Mouse (Mus musculus): Measurements from ENCODE around the gene Gstm4. TPM values are rescaled to one million over a fixed set of nuclear protein-coding genes. Genes with fewer than 3 reads are reported as not detected.

The Gstm4 gene
- 10 to 100 TPM; 11.3 to 13.2 TPM for total RNA-seq (2021)
- long read RNA-seq, experiment 1, transcript Gstm4-201 (8 exons, 1,707 nt) = major isoform, 8 of 21 reads
- long read RNA-seq, experiment 1, partial matches to known transcripts = 2 of 21 reads
- long read RNA-seq, experiment 1, other reads (novel, unspliced or antisense) = 10 of 21 reads
- long read RNA-seq, experiment 2, transcript Gstm4-201 (8 exons, 1,707 nt) = major isoform, 6 of 22 reads
- long read RNA-seq, experiment 2, partial matches to known transcripts = 3 of 22 reads
- long read RNA-seq, experiment 2, other reads (novel, unspliced or antisense) = 12 of 22 reads

DNA sequence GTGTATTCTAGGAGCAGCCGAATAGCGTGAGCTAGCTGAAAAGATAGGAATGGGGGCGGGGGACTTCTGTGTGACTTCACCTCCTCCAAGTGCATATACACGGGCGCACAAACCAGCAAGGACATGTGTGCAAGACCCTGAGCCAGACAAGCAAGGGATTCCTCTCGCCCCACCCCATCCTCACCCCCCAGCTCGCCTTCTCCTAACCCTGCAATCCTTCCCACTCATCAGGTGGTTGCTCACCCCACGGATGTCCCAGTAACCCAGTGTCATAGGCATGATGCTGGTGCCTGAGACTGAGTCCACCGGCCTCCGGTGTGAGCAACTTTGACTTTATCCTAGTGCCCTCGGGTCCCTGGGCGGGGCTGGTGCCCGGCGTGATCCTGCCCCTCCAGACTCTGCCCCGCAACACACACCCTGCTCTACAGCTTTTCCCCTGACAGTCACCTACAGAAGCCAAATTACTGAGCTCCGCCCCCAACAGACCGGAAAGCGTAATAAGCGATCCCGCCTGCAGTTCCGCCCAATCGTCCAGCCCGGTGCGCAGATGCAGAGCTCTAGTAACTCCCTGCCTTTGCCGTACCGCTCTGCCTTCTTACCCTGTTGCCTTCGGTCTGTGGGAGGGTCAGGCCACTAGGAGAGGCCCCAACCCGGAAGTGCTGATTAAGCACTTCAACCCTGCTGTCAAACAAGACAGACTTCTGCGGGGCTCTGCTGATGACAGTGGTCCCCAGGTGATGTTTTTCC, at the start of gene Gstm4:
Gene Gstm4 (minus strand): TSS at position 501 of the 747 bp plus-strand sequence.
- peak; percentile 77 to 88 for DNase-seq (ENCODE audit: low spot score in 2 of 2)

DNA sequence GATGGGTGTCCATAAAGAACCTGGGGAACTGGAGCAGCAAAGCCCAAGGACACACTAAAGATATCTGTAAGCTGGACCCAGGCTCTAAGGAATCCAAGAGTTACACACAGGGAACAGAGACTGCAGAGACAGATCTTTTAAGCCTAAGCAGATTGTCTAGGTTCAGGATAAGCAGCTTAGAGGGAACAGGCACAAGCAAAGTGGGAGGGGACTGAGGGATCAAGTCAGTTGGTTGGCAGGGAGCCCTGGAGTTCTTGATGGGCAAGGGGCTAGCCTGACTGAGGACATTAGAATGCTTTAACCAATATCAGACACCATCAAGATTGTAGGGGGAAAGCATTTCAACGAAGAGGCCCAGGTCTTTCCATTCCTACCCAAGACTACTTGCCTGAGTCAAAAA, 49.5 kb upstream of the Gstm4 start:
- no peak for DNase-seq (ENCODE audit: low spot score in 2 of 2)

DNA sequence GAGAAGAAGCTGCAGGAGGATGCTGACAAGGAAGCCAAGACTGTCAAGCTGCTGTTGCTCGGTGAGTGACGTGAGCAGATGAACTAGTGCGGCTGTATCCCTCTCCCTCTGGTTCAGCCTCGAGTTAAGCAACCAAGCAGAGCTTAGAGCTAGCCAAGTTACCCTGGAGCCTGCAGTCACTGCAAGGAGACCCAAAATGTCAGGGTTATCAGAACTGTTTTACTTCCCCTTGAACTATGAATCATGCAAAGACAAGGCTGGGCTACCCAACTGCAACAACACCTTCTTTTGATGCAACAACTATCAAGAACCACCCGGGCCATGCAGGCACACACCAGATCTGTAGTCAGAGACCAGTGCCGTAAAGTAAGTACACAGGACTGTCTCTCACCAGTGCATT, 48.6 kb upstream of the Gstm4 start:
- no peak for DNase-seq (ENCODE audit: low spot score in 2 of 2)

- no peak for DNase-seq (ENCODE audit: low spot score in 2 of 2)
Measured at GRCm38 (mm10) chr3:108092536-108093115, 47.9 kb upstream of the Gstm4 start, which contains the start of gene Gnat2. Gene Gnat2, plus strand, starts transcription at chr3:108092789.

- DNase-seq (ENCODE audit: low spot score in 2 of 2) = no peak
Measured at GRCm38 (mm10) chr3:108092030-108092429, 47.3 kb upstream of the Gstm4 start.

GRCm38 (mm10) chr3:108090561-108090960, 45.9 kb upstream of the Gstm4 start:
- no peak for DNase-seq (ENCODE audit: low spot score in 2 of 2)

DNA sequence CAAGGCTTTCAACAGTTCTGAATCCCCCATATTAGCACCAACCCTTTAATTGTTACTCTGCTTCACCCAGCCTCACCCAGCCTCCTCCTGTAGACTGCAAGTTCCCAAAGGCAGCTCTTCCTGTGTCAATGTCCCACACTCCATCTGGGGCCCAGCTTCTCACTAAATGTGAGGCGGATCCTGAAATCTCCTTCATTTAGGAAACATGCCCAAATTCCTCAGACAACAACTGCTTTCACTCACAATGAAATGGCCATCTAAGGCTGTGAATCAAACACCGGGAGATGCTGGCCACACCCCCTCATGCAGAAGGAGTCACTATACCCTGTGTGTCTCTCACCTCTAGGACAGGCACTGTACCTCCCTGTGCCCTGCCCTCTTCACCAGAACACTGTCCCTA, 45.2 kb upstream of the Gstm4 start:
- no peak for DNase-seq (ENCODE audit: low spot score in 2 of 2)

DNA sequence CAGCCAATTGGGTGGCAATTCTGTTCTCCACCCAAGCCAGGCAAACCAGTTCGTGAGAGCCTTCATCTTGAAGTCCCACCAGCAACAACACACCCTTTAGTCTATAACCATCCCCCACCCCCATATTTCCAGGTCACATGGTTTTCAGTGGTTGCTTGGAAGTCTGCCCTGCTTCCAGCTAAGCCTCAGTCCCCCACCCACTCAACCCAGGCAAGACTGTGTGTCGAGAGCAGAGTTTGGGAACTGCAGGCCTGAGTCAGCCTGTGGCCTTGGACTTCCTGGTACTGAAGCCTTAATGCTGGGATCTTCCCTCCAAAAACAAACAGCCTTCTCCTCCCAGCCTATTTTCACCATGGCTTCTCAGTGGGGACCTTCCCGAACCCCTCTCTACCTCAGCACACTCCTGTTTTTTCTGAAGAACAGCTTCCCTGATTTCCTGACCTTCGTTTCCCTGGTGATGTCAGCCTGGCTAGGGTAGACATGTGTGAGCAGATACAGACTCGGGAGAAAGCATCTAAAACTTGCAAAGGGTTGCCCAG, 44.2 kb upstream of the Gstm4 start:
- no peak for DNase-seq (ENCODE audit: low spot score in 2 of 2)

GRCm38 (mm10) chr3:108087329-108087728, 42.6 kb upstream of the Gstm4 start:
- DNase-seq (ENCODE audit: low spot score in 2 of 2) = no peak

DNA sequence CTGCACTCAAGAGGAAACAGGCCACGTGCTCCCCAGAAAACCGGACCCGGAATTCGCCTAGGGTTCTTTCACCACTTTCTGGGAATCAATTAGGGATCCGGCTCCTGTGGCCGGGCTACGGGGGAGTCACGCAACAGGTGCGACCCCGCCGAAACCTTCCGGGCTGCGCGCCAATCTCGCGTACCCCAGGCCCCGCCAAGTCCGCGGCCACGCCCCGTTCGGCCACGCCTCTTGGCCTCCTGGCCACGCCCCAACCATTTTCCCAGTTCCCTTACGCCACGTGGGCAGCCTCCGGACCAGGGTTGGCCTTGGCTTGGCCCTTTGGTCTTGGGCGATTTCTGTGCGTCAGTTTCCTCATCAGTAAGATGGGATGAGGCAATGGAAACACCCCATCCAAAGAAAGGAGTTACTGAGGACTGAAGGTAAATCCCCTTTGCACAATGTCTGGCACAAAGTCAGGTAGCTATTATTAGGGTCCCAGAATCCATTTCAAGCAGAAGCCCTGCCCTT, 41.8 kb upstream of the Gstm4 start, which contains the start of gene Ampd2:
Gene Ampd2 (minus strand): TSS at position 182 of the 510 bp plus-strand sequence.
- no peak for DNase-seq (ENCODE audit: low spot score in 2 of 2)

DNA sequence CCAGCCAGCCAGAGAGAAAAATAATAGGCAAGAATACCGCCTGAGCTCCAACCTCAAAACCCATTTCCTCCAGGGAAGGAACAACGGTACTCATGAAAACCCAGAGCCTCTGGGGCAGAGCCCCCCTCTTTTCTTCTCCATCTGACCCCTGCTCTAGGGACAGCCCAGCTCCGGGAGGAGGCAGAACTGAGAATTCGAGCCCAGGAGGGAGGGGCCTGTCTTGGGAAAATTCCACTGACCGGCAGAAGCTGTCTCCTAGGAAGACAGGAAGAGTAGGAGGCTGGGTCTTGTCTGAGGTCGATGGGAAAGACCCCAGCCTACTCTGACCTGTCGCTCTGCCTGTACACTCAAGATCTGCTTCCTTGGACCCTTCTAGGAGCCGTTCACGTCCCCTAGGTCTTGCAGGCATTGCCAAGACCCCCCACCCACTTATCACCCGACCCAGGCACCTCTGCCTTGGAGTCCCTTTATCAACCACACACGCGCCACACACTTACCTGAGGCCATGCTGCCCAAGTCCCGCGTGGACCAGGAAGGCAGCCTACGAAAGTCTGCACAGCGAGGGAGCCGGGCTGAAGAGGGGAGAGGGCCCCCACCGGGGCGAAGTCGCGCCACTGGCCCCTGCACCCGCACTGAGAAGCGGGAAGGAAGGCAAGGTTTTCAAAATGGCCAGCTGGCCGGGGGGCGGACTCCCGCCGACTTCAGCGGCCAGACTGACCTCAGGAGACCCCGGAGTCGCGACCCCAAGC, 41.2 kb upstream of the Gstm4 start:
- DNase-seq (ENCODE audit: low spot score in 2 of 2) = peak; percentile 39 to 62

- peak; percentile 87 to 93 for DNase-seq (ENCODE audit: low spot score in 2 of 2)
Measured at GRCm38 (mm10) chr3:108085281-108085720, 40.6 kb upstream of the Gstm4 start.

DNA sequence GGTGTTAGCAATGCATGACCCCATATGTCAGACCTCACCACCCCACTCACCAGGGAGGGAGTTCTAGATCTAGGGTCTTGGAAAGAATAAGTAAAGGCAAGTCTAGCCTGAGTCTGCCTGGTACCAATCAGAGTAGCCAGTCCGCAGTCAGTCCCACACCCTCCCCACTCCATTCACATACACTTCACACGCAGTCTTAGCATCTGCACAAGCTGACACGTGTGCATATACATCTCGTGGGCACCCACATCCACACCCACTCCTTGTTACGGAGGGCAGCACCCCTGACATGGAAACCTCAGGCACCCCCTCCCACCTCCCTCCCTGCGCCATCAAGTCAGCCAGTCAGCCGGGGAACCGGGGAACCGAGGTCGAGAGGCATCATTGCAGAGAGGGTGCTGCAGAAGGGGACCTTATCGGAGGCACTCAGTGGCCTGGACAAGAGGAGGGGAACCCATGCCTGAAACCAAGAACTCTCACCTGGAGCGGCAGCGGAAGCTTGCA, 40.1 kb upstream of the Gstm4 start:
- no peak for DNase-seq (ENCODE audit: low spot score in 2 of 2)

DNA sequence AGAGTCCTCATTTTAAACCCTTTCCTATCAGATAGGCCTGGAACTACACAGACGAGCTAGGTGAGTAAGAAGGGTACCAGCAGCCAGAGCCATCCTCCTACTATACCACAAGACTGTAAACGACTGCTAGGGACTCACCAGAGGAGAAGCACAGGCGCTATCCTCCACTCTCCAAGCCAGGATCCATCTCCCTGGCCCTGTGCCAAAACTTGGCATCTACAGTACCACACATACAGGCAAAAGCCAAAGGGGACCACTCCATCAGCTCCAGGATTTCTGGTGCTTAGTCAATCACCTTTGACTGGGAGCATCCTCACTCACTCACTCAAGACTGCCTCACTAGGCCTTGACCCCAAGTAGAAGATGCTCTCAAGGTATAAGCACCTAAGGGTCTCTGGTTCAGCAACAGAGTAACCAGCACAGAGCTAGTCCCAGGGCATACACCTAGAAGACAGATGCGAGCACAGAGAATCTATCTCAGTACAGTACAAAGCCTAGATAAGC, 39.3 kb upstream of the Gstm4 start:
- DNase-seq (ENCODE audit: low spot score in 2 of 2) = no peak

DNA sequence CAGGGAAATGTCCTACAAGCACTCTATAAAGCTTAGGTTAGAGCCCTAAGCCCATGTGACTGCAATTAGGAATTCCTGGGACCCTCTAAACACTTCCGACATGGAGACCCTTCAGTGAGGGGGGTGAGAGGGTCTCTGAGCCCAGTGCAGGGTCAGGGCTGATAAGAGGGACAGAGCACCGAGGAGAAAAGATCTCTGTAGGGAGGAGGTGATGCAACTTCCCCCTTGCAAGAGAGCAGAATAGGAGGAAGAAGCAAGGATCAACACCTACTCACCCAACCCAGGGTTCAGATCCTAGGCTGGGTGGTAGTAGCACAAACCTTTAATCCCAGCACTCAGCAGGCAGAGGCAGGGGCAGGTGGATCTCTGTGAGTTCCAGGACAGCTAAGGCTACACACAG, 38.5 kb upstream of the Gstm4 start:
- no peak for DNase-seq (ENCODE audit: low spot score in 2 of 2)

DNA sequence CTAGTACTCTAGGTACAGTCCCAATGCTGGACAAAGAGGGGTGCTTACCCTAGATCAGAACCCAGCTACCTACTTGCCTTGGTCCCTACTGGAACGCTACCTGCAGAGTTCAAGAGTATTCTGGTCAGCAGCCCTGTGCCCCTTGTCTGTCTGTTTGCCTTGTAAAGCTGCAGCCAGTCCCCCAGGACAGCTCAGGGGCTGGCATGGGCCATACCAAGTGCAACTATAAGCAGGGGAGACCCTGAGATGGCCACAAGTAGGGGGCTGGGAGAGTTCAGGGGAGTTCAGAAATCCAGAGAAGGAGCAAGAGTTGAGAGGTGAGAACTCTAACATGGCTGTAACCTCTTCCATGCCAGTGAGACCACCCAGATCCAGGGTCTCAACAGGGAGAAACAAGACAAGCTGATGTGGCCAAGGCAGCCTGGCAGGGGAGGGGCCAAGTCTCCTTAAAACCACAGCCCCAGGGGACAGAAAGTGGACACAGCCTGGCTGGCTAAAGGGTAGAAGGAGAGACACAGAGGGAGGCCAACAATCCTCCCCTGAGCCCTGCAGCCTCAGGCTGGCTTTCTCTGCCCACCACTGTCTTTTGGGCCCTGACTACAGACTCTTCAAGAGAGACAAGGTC, 37.7 kb upstream of the Gstm4 start:
- no peak for DNase-seq (ENCODE audit: low spot score in 2 of 2)

DNA sequence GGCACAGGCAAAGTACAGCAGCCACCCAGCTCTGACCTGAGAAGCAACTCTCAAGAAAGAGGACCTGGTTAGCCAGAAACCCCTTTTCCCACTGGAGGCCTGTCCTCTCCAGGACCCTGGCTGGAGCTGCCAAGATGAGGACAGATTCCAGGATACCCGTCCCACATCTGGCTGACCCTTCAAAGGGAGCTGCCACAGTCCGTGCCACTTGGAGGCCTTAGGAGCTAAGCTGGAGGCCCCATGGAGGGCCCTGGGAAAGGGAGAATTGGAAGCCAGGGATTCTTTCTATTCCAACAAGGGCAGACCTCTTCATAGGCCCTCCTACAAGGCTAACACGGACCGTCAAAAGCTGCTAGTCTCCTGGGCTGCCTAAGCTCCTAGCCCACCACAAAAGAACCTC, 37.0 kb upstream of the Gstm4 start:
- DNase-seq (ENCODE audit: low spot score in 2 of 2) = no peak

DNA sequence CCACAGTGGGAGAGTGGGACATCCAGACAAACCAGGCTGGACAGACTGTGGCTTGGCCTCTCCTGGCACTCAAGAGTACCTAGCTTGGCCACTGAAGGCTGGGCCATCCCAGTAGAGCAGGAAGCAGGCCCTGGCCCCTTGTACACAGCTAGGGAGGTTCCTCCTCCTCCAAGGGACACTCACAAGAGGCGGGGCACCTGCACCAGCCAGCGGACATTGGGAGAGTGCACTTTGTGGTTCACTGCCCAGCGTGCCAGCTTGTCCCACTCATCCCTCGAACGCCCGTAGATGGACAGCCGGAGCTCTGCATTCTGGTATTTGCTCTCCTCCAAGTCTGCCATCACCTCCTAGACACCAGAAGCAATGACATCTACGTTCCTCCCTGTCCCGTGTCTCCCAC, 32.1 kb upstream of the Gstm4 start:
- no peak for DNase-seq (ENCODE audit: low spot score in 2 of 2)

GRCm38 (mm10) chr3:108072983-108073569, 28.4 kb upstream of the Gstm4 start:
- DNase-seq (ENCODE audit: low spot score in 2 of 2) = no peak
